Mouse (Mus musculus): ENCODE results near the gene Wfdc17. TPM values are rescaled to one million over a fixed set of nuclear protein-coding genes. Genes with fewer than 3 reads are reported as not detected.

Wfdc17 gene
- total RNA-seq, 2 experiments from 2014 or later = 0.47 to 0.69 TPM

DNA sequence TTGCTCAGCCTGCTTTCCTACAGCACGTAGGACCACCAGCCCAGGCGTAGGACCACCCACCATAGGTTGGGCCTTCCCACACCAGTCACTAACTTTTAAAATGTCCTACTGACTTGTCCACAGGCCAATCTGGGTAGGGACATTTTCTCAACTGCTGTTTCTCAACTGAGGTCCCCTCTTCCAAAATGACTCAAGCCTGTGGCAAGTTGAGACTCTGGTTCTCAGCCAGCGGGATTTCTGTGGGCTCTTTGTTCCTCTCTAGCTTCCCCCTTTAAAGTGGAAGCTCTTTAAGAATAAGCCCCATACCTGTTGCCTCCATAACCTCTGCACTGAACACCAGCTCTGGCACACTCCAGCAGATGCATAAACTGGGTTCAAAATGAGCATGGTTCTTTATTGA, 39.7 kb downstream of the Wfdc17 start:
- no peak for TF ChIP-seq CTCF (IDR thresholded peaks at IDR 0.05)
- DNase-seq = no peak
- H3K27ac ChIP-seq = no peak overlapping the region
- H3K4me3 ChIP-seq = no peak overlapping the region
- intact Hi-C loops (cut with DNase I) = no loop called here

DNA sequence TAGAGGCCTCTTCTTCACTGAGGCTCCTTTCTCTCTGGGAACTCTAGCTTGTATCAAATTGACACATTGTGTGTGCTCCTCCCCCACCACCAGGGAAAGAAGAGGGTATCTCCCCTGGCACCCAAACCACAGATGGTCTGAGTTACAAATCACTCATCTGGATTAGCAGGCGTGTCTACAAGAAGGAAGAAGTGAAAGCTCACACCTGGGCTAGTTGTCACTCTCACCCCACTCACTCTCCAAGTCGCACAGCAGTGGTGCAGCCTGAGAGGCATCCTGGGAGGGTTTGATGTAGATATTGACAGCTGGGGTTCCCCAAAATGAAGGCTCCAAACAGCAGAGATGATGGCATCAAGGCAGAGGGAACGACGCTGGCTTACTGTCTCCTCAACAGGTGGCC, 42.4 kb downstream of the Wfdc17 start:
- intact Hi-C loops (cut with DNase I) = no loop called here
- no peak for TF ChIP-seq CTCF (IDR thresholded peaks at IDR 0.05)
- H3K27ac ChIP-seq = no peak overlapping the region
- no peak for DNase-seq
- no peak overlapping the region for H3K4me3 ChIP-seq

DNA sequence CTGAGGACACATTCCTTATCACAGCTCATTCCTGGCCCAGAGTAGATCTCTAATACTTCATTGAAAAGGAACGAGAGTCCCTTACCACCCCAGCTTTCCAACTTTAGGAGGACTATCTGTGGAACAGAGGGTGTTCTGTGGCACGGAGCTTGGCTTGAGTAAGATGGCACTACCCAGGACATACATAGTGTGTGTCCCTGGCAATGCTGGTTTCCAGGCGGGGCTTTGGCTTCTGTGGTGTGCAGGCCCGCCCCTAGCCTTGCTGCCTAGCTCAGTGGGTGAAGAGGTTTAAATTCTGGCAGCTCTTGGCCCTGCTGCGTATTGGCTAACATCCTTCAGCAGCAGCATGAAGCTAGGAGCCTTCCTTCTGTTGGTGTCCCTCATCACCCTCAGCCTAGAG, 42.9 kb downstream of the Wfdc17 start, which contains the start of gene Wfdc21:
Gene Wfdc21, plus strand, starts transcription at position 260 of the 400 bp plus-strand sequence.
- intact Hi-C loops (cut with DNase I) = no loop called here
- H3K4me3 ChIP-seq = no peak within 1 kb of the TSS

DNA sequence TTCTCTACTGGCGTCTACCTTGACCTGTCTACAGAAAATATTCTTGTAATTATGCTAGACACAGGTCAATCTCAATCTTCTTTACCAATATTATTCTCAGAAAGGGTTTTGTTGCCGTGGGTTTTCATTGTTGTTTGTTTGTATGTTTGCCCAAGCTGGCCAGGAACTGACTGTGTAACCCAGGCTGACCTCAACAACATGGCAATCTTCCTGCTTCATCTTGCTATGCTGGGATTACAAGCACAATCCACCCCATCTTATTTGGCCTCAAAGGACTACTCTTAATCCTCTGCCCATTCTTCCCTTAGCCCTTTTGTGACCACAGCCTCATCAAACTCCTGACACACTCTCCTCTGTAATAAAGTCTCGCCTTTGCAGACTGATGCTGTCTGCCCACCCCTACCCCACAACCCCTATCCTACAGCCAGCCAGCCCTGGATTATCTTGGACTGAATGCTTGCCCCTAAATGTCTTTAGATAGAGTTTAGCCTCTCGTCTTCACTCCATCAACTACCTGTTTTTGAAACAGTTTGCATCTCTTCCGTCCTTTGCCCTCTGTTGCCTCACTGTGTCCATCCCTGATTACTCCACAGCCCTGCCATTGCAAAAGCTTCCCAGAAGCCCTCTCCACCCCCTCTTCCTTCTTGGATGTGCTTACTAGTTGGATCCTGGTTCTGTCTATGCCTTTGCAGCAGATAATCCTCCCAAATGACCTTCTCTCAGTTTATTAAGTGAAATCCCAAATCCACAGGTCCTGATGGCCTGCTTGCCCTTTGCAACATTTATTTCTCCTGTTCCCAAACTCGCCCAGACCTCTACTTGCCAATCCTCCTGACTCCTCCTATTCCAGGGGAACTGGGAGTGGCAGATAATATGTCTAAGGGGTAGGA, 43.8 kb downstream of the Wfdc17 start:
- intact Hi-C loops (cut with DNase I) = no loop called here
- H3K27ac ChIP-seq = no peak overlapping the region
- no peak for DNase-seq

More for the DNA sequence above, 42.9 kb downstream of the Wfdc17 start, which contains the start of gene Wfdc21:
- H3K27ac ChIP-seq = no peak within 1 kb of the TSS
- no peak for DNase-seq
- TF ChIP-seq CTCF (IDR thresholded peaks at IDR 0.05) = no peak

DNA sequence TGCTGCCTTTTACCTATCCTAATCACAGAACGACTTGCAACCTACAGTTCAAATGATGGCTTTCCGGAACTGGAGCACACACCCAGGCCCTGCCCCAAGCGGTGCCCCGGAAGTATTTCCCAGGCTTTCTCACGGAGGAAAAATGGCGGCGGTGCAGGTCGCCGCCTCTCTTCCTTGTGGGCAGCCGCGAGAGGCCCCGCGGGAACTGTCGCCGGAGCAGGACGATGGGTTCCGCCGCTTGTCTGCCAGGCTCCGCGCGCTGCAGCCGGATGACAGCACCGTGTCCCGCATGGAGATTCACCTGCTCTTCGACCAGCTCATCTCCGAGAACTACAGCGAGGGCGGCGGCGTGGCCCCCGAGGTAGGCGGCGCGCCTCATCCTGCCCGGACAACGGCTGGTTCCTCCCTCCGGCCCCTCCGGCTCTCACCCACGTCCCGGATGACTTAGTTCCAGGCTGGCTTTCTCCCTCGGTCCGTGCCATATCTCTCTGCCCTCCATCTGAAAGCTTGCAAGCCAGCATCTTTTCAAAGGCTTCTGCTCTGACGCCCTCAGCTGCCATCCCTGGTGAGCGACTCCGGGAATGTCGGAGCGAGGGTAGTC, 49.9 kb downstream of the Wfdc17 start, which contains the start of gene Heatr6:
Gene Heatr6, plus strand, starts transcription at position 116 of the 601 bp plus-strand sequence.
- TF ChIP-seq CTCF (IDR thresholded peaks at IDR 0.05) = no peak
- DNase-seq = peak; percentile 93
- intact Hi-C loops (cut with DNase I) = no loop called here

More for the DNA sequence above, 43.8 kb downstream of the Wfdc17 start:
- H3K4me3 ChIP-seq = no peak overlapping the region
- TF ChIP-seq CTCF (IDR thresholded peaks at IDR 0.05) = no peak

DNA sequence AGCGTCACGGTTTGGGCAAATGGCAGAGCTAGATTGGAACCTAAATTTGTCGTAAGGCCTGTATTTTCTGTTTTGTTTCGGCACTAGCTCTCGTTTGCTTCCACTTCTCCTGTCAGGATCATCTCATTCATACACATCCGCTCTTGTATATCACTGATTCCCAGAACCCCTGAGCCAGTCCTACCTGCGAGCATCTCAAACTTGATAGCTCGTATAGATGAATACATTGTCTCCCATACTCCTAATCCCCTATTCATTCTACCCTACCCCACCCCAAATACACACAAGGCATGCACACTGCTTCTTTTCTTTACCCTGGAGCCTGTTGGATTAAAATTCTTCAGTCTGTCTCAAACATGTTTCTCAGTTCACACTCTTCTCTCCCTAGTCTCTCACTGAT, 50.4 kb downstream of the Wfdc17 start:
- intact Hi-C loops (cut with DNase I) = no loop called here
- Histone ChIP-seq H3K27ac (peak overlapping the region; percentile 90), H3K4me3 (peak overlapping the region; percentile 76)
- DNase-seq = no peak
- TF ChIP-seq CTCF (IDR thresholded peaks at IDR 0.05) = no peak

More for the DNA sequence above, 49.9 kb downstream of the Wfdc17 start, which contains the start of gene Heatr6:
- Histone ChIP-seq H3K27ac (peak within 1 kb of the TSS; percentile 90), H3K4me3 (peak within 1 kb of the TSS; percentile 76)

Other genes starting within 250 kb of the Wfdc17 start
- 1 to 10 TPM; 1.9 to 3.2 TPM for gene Mmp28, start 240.9 kb upstream of the Wfdc17 start, total RNA-seq (2021)
- 10 to 100 TPM; 27.1 to 30.5 TPM for gene Taf15, start 230.9 kb upstream of the Wfdc17 start, total RNA-seq (2021)
- not detected for gene Heatr9, start 181.8 kb upstream of the Wfdc17 start, total RNA-seq (2021)
- not detected for gene Ccl5, start 173.5 kb upstream of the Wfdc17 start, total RNA-seq (2021)
- gene Ccl9, start 125.4 kb upstream of the Wfdc17 start, total RNA-seq (2021) = 1 to 10 TPM; 2.4 to 6.2 TPM
- gene Ccl6, start 110.9 kb upstream of the Wfdc17 start, total RNA-seq (2021) = 1 to 10 TPM; 5.5 to 9.3 TPM
- not detected for gene Rpl9-ps1, start 58.4 kb upstream of the Wfdc17 start, total RNA-seq (2021)
- gene Ccl3, start 54.6 kb upstream of the Wfdc17 start, total RNA-seq (2021) = not detected
- not detected for gene Ccl4, start 41.4 kb upstream of the Wfdc17 start, total RNA-seq (2021)
- not detected for gene Wfdc18, start 5.0 kb downstream of the Wfdc17 start, total RNA-seq (2021)
- not detected for gene Wfdc21, start 42.9 kb downstream of the Wfdc17 start, total RNA-seq (2021)
- gene Heatr6, start 49.7 kb downstream of the Wfdc17 start, total RNA-seq (2021) = 1 to 10 TPM; 8.5 to 9.2 TPM
- gene Hnf1b, start 146.1 kb downstream of the Wfdc17 start, total RNA-seq (2021) = not detected
- 10 to 100 TPM in 1 of 2 experiments, 1 to 10 TPM in 1; 9.6 to 10.8 TPM for gene Ddx52, start 238.1 kb downstream of the Wfdc17 start, total RNA-seq (2021)